Mouse (Mus musculus) thymus, postnatal 10 days (tissue): ENCODE data around the gene 1700061G19Rik.

Source experiments
- DNase-seq, 2 experiments: peaks; one replicate each; pipeline ENCODE4 v3.0.0; 2021; ENCODE audit warnings: low spot score in 2 of 2

The 1700061G19Rik gene

GRCm38 (mm10) chr17:56874936-56875651 is at the start of gene 1700061G19Rik:
Gene 1700061G19Rik (plus strand): TSS chr17:56875477.
- peak; percentile 28 to 48 for DNase-seq

GRCm38 (mm10) chr17:56826718-56827117 is 48.6 kb upstream of the 1700061G19Rik start:
- DNase-seq, result no peak

- DNase-seq, result no peak
Observed at GRCm38 (mm10) chr17:56829171-56829570, 46.1 kb upstream of the 1700061G19Rik start.

GRCm38 (mm10) chr17:56829795-56830194 is 45.5 kb upstream of the 1700061G19Rik start:
- no peak for DNase-seq

GRCm38 (mm10) chr17:56830411-56831110 is 44.7 kb upstream of the 1700061G19Rik start, which contains the start of gene Rfx2:
Gene Rfx2 (minus strand): TSS chr17:56831013.
- DNase-seq, result no peak

- DNase-seq, result peak; percentile 98 to 99
Observed at GRCm38 (mm10) chr17:56831111-56831816, 44.0 kb upstream of the 1700061G19Rik start.

- no peak for DNase-seq
Observed at GRCm38 (mm10) chr17:56832918-56833317, 42.4 kb upstream of the 1700061G19Rik start.

- no peak for DNase-seq
Observed at GRCm38 (mm10) chr17:56833381-56833780, 41.9 kb upstream of the 1700061G19Rik start.

GRCm38 (mm10) chr17:56836336-56836735 is 38.9 kb upstream of the 1700061G19Rik start:
- DNase-seq, result no peak

- no peak for DNase-seq
Observed at GRCm38 (mm10) chr17:56840524-56840923, 34.8 kb upstream of the 1700061G19Rik start.

- DNase-seq, result no peak
Observed at GRCm38 (mm10) chr17:56842173-56842572, 33.1 kb upstream of the 1700061G19Rik start.

- DNase-seq, result peak; percentile 51 to 59
Observed at GRCm38 (mm10) chr17:56843678-56844077, 31.6 kb upstream of the 1700061G19Rik start.

GRCm38 (mm10) chr17:56848785-56849184 is 26.5 kb upstream of the 1700061G19Rik start:
- DNase-seq, result no peak

GRCm38 (mm10) chr17:56849710-56850109 is 25.6 kb upstream of the 1700061G19Rik start:
- DNase-seq, result no peak

- no peak for DNase-seq
Observed at GRCm38 (mm10) chr17:56851167-56851566, 24.1 kb upstream of the 1700061G19Rik start.

- no peak for DNase-seq
Observed at GRCm38 (mm10) chr17:56855421-56855820, 19.9 kb upstream of the 1700061G19Rik start.

GRCm38 (mm10) chr17:56858216-56858615 is 17.1 kb upstream of the 1700061G19Rik start:
- peak; percentile 30 to 71 for DNase-seq

- no peak for DNase-seq
Observed at GRCm38 (mm10) chr17:56858922-56859321, 16.4 kb upstream of the 1700061G19Rik start.

GRCm38 (mm10) chr17:56861197-56861596 is 14.1 kb upstream of the 1700061G19Rik start:
- DNase-seq, result no peak

- DNase-seq, result no peak
Observed at GRCm38 (mm10) chr17:56866071-56866470, 9.2 kb upstream of the 1700061G19Rik start.

GRCm38 (mm10) chr17:56869481-56869977 is 5.7 kb upstream of the 1700061G19Rik start:
- no peak for DNase-seq

GRCm38 (mm10) chr17:56870287-56870953 is 4.9 kb upstream of the 1700061G19Rik start:
- no peak for DNase-seq
